Mouse (Mus musculus) MEL (cell line): ENCODE data around the gene Gm37240.

Source experiments
- CTCF ChIP-seq, 3 experiments: IDR thresholded peaks in 2 of 3; conservative IDR thresholded peaks in 1 of 3; 2 replicates each; pipeline ENCODE4 v1.5.1; 2011 to 2012; ENCODE audit warnings: low read length in 3 of 3, low read depth in 2 of 3, mild to moderate bottlenecking in 2 of 3, improper control_type of control experiment in 1 of 3, inconsistent platforms in 1 of 3, mixed read lengths in 1 of 3, moderate library complexity in 1 of 3; ENCODE audit not compliant: control insufficient read depth in 1 of 3, insufficient read depth in 1 of 3, poor library complexity in 1 of 3, severe bottlenecking in 1 of 3
- POLR2A ChIP-seq, 2 experiments: IDR thresholded peaks; 2 replicates each; pipeline ENCODE4 v1.6.1; 2011 to 2012; ENCODE audit warnings: low read length in 2 of 2, mild to moderate bottlenecking in 2 of 2, control low read depth in 1 of 2, improper control_type of control experiment in 1 of 2, low read depth in 1 of 2, moderate library complexity in 1 of 2; ENCODE audit not compliant: control insufficient read depth in 1 of 2, insufficient read depth in 1 of 2, poor library complexity in 1 of 2

DNA sequence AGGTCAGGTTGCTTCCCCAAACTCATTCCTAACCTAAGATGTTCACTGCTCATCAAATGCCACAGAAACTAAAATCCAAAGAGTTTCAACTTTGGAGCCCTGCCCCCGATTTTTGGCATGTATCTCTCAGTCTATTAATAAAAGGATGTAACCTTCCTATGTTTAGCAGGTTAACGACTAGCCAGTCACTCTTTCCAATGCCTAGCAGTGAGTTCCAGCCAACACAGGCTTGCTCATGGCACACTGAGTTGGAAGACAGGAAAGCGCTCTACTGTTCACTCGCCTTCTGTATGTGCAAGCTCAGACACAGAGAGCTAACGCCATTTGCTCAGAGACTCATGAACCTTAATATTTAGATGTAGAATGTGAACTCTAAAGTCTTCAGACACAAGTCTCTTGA is 604.5 kb downstream of the Gm37240 start:
- TF ChIP-seq CTCF (IDR thresholded peaks at IDR 0.05 in 2 of 3, conservative IDR thresholded peaks at IDR 0.05 in 1 of 3; ENCODE audit: control insufficient read depth in 1 of 3, insufficient read depth in 1 of 3, low read depth in 2 of 3, low read length in 3 of 3, poor library complexity in 1 of 3, severe bottlenecking in 1 of 3) (no peak), POLR2A (IDR thresholded peaks at IDR 0.05; ENCODE audit: control insufficient read depth in 1 of 2, insufficient read depth in 1 of 2, low read depth in 1 of 2, low read length in 2 of 2, poor library complexity in 1 of 2) (no peak)
